Mouse (Mus musculus) small intestine, adult 2 months (tissue): Measurements from ENCODE around the gene Gucy2c. TPM values are rescaled to one million over a fixed set of nuclear protein-coding genes. Genes with fewer than 3 reads are reported as not detected.

ENCODE experiments used
- H3K27ac ChIP-seq: fragments of 200-500 bp; 2 replicates; pipeline ENCODE4 v1.5.1; 2012; ENCODE audit warnings: low read depth, low read length, control low read depth, inconsistent platforms; ENCODE audit not compliant: insufficient read depth
- H3K27me3 ChIP-seq: fragments of 200-500 bp; 2 replicates; pipeline ENCODE4 v1.6.1; 2012; ENCODE audit warnings: mild to moderate bottlenecking, moderate library complexity, low read length, inconsistent platforms; ENCODE audit not compliant: control insufficient read depth, insufficient read depth
- H3K36me3 ChIP-seq: fragments of 200-500 bp; 2 replicates; pipeline ENCODE4 v1.6.1; 2012; ENCODE audit warnings: mild to moderate bottlenecking, low read length, control low read depth, inconsistent platforms; ENCODE audit not compliant: control insufficient read depth, insufficient read depth
- H3K4me1 ChIP-seq: fragments of 200-500 bp; 2 replicates; pipeline ENCODE4 v1.6.1; 2012; ENCODE audit warnings: low read length, inconsistent platforms, mixed read lengths; ENCODE audit not compliant: control insufficient read depth, insufficient read depth, insufficient read length
- H3K4me3 ChIP-seq: fragments of 200-500 bp; 2 replicates; pipeline ENCODE4 v1.5.1; 2012; ENCODE audit warnings: low read depth, mild to moderate bottlenecking, control low read depth, inconsistent platforms, low read length, moderate library complexity
- CTCF ChIP-seq: fragments of 200-500 bp; IDR thresholded peaks from 2 replicates; pipeline ENCODE4 v1.5.1; 2012; ENCODE audit warnings: low read depth, mild to moderate bottlenecking, control low read depth, inconsistent platforms, low read length, moderate library complexity, mixed read lengths; ENCODE audit not compliant: insufficient replicate concordance, insufficient read length; ENCODE audit errors: extremely low read depth
- POLR2A ChIP-seq: fragments of 200-500 bp; IDR thresholded peaks from 2 replicates; pipeline ENCODE4 v1.6.1; 2012; ENCODE audit warnings: low read depth, mild to moderate bottlenecking, control low read depth, inconsistent platforms, low read length, moderate library complexity
- WGBS: fragments of 180-500 bp; shearing (Covaris S2); methylation state at CpG from one replicate; pipeline ENCODE4 v1.1.7; 2018; 5-methylcytosine and 5-hydroxymethylcytosine counted together
- polyA plus RNA-seq: library from polyadenylated mRNA; depleted of rRNA; stranded (reverse); fragments of >200 nt; gene quantifications from 2 replicates; pipeline ENCODE4 v1.2.3, GENCODE M21; 2012

Gene Gucy2c
- polyA plus RNA-seq, 1 experiment = 69.2 TPM

DNA sequence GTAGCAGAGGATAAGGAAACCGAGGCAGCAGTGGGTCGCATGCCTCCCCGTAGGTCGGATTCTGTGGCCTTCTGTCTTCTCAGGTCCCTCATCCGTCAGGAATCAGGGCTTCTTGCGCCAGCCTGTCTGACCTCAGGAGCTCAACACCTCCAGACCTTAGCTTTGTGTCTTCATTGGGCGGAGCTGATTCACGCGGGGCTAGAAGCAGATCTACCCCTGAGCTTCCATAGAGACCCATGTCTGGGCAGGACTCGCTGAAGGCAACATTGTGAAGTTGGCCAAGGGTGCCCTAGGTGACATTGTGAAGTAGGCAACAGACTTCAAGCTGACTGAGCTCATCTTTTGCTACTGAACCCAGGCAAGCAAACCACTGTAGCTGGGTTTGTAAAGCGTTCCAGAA is 119.5 kb downstream of the Gucy2c start:
- H3K4me3 ChIP-seq = peak overlapping the region; percentile 71
- H3K4me1 ChIP-seq = peaks cover 17% of the 10 kb centered on the region
- peak overlapping the region; percentile 38 for H3K27ac ChIP-seq
- no peaks in the 10 kb centered on the region for H3K36me3 ChIP-seq
- TF ChIP-seq POLR2A (no peak), CTCF (no peak)
- 35% methylated on average over 11 of the region's 11 CpGs for WGBS
- no peaks in the 10 kb centered on the region for H3K27me3 ChIP-seq

DNA sequence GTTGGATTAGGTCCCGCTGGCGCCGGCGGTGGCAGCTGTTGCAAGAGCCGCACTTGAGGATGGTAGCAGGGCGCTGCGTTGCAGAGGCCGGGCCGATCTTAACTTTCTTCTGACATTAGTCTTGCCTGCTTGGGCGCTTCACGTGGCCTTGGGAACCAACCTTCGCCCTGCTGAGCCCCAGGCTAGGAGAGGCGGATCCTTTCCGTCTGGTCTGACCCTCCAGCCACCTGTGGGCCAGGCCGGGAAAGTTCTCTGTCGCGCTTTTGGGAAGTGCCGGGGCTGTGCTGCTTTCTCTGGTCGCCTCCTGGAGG is 119.9 kb downstream of the Gucy2c start, which contains the start of gene Plbd1:
Plbd1 (minus strand) TSS at position 223 of the 311 bp plus-strand sequence.
- peak within 1 kb of the TSS; percentile 71 for H3K4me3 ChIP-seq
- peaks cover 17% of the 10 kb centered on the region for H3K4me1 ChIP-seq
- H3K36me3 ChIP-seq = no peaks in the 10 kb centered on the region
- TF ChIP-seq CTCF (no peak), POLR2A (no peak)
- no peaks in the 10 kb centered on the region for H3K27me3 ChIP-seq
- 4% methylated on average over 19 of the region's 19 CpGs for WGBS
- peak within 1 kb of the TSS; percentile 38 for H3K27ac ChIP-seq

GRCm38 (mm10) chr6:136660831-136661705 is 120.5 kb downstream of the Gucy2c start:
- TF ChIP-seq CTCF = no peak
- no peak for TF ChIP-seq POLR2A
- no peaks in the 10 kb centered on the region for H3K36me3 ChIP-seq
- H3K4me3 ChIP-seq = peak overlapping the region; percentile 71
- no peaks in the 10 kb centered on the region for H3K27me3 ChIP-seq
- peak overlapping the region; percentile 38 for H3K27ac ChIP-seq
- H3K4me1 ChIP-seq = peaks cover 15% of the 10 kb centered on the region; the same call in 1 of the 2 replicates
- WGBS = 17% methylated on average over 34 of the region's 34 CpGs

DNA sequence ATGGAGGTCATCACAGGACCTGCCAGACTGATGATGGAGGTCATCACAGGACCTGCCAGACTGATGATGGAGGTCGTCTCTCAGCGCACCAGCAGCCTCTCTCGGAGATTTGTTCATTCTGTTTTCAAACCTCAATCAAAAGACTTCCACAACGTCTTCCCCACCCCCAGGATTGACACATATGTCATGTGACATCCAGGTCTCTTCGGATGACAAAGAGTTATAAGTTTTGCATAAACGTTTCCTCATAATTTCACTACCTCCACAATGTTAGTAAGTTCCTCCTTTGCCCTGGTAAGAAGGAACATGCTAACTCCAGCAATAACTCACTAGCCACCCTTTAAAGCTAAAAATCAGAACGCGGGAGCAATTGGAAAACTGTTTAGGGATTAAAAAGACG is 122.3 kb downstream of the Gucy2c start:
- H3K4me3 ChIP-seq = no peak overlapping the region
- WGBS = 91% methylated on average over 9 of the region's 9 CpGs
- H3K36me3 ChIP-seq = no peaks in the 10 kb centered on the region
- peaks cover 15% of the 10 kb centered on the region; the same call in 1 of the 2 replicates for H3K4me1 ChIP-seq
- no peaks in the 10 kb centered on the region for H3K27me3 ChIP-seq
- TF ChIP-seq CTCF (no peak), POLR2A (no peak)
- H3K27ac ChIP-seq = no peak overlapping the region

DNA sequence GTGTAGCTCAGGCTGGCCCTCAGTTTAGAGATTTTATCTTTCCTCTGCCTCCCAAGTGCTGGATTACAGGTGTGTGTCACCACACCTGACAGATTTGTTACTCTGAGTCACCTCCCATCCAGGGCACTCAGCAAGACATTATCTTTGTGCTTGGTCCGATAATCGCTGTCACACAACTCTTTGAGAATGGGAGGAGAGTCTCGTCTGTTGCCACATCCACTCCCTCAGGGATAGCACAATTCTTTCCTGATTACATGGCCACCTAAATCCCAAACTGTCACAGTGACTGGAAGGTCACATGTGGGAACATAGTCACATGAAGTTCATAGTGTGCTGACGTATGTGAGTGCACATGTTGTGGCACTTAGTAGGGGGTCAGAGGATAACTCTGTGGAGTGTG is 123.3 kb downstream of the Gucy2c start:
- H3K4me3 ChIP-seq = no peak overlapping the region
- no peaks in the 10 kb centered on the region for H3K27me3 ChIP-seq
- H3K27ac ChIP-seq = no peak overlapping the region
- H3K36me3 ChIP-seq = no peaks in the 10 kb centered on the region
- H3K4me1 ChIP-seq = peaks cover 15% of the 10 kb centered on the region; the same call in 1 of the 2 replicates
- no peak for TF ChIP-seq CTCF
- no peak for TF ChIP-seq POLR2A
- WGBS = 52% methylated on average over 4 of the region's 4 CpGs

- TF ChIP-seq CTCF = no peak
- TF ChIP-seq POLR2A = no peak
- Histone ChIP-seq H3K4me3 (no peak overlapping the region), H3K4me1 (peaks cover 15% of the 10 kb centered on the region; the same call in 1 of the 2 replicates), H3K27ac (no peak overlapping the region), H3K27me3 (no peaks in the 10 kb centered on the region), H3K36me3 (peaks cover under 1% of the 10 kb centered on the region; the same call in 1 of the 2 replicates)
- 69% methylated on average over 11 of the region's 11 CpGs for WGBS
Measured at GRCm38 (mm10) chr6:136655786-136656185, 125.8 kb downstream of the Gucy2c start.

DNA sequence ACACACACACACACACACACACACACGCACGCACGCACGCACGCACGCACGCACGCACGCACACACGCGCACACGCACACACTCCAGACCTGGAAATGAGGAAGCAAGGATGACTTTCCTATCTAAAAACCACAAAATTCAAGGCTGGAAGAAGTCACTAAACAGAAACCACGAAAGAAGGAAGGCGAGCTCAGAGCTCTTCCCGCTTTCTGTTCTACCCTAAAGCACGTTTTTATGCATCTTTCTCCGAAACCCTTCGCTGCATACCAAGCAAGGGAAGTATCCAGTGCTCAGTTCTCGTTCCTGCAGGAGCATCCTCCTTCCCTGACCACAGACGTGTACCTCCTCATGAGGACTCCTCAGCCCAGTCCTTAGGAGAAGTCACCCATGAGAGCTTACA is 127.1 kb downstream of the Gucy2c start:
- H3K27ac ChIP-seq = no peak overlapping the region
- H3K4me3 ChIP-seq = no peak overlapping the region
- TF ChIP-seq CTCF (no peak), POLR2A (no peak)
- WGBS = 95% methylated on average over 20 of the region's 20 CpGs
- peaks cover 3% of the 10 kb centered on the region for H3K36me3 ChIP-seq
- H3K27me3 ChIP-seq = no peaks in the 10 kb centered on the region
- peaks cover 10% of the 10 kb centered on the region; the same call in 1 of the 2 replicates for H3K4me1 ChIP-seq

DNA sequence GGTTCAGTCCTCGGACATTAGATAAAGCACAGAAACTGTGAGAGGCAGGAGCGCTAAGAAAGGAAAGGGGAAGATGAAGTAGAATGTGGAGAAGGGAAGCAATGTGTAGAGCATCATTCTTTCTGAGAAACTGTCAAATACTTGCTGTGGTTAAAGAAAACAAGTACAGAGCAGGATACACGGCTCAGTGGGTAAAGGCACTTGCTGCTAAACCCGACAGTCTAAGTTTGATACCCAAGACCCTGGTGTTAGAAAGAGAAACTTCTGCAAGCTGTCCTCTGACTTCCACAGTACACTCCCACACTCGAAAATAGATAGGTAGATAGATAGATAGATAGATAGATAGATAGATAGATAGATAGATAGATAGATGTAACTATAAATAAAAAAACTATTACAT is 128.2 kb downstream of the Gucy2c start:
- Histone ChIP-seq H3K4me3 (no peak overlapping the region), H3K27ac (0 out of 2 replicates have a peak overlapping the region, but pooled peaks have one; percentile 4), H3K27me3 (no peaks in the 10 kb centered on the region), H3K4me1 (peaks cover 16% of the 10 kb centered on the region; the same call in 1 of the 2 replicates), H3K36me3 (peaks cover 3% of the 10 kb centered on the region)
- TF ChIP-seq POLR2A (no peak), CTCF (no peak)
- 45% methylated on average over 5 of the region's 5 CpGs for WGBS
